Mouse (Mus musculus): ENCODE measurements at regions not wholly inside any gene's neighbourhood (a gene's known extent, or its start where the extent isn't known, plus 50 kb on each side); places are given as distances from the start of the nearest gene placed in this dataset.

DNA sequence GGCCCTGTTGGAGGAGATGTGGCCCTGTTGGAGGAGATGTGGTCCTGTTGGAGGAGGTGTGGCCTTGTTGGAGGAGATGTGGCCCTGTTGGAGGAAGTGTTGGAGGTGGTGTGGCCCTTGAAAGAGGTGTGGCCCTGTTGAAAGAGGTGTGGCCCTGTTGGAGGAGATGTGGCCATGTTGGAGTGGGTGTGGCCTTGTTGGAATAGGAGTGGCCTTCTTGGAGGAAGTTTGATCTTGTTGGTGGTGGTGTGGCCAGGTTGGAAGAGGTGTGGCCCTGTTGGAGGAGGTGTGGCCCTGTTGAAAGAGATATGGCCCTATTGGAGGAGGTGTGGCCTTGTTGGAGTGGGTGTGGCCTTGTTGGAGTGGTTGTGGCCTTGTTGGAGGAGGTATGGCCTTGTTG lies 220.3 kb downstream of the Cryba4 start:
- DNase-seq, result no peak

DNA sequence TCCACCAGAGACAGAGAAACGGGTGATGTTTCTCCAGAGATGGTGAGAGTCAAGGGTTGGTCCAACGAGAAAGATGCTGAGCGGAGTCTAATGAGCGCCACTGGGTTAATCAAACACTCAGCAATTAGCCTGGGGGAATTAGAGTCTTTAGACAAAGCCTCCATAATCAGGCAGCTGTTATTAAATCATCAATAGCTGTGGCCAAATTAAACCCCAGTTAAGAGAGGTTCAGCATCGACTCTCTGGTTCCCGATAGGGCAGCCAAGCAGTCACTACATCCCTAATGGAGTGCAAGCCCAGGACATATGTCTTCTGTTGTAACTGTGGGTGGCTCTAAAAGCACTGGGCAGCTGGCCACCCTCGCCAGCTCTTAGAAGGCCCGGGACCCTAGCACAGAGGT lies 216.9 kb downstream of the Cryba4 start:
- no peak for DNase-seq

DNA sequence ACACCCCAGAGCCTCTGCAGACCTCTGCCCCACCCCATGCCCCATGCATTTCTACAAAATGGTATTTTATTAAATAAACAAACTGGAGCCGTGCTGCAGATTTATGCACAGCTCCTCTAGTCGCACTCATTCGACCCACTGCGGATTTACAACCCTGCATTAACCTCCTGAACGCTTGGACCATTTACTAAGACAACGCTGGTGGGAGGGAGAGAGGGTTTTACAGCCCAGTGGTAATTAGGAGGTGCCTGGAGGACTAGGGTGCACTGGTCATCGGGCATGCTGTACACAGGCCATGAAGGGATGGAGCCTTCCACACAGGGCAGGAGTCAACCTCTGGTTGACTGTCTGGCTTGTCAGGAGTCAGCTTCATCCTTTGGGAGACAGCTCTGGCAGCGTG lies 215.2 kb downstream of the Cryba4 start:
- no peak for DNase-seq

DNA sequence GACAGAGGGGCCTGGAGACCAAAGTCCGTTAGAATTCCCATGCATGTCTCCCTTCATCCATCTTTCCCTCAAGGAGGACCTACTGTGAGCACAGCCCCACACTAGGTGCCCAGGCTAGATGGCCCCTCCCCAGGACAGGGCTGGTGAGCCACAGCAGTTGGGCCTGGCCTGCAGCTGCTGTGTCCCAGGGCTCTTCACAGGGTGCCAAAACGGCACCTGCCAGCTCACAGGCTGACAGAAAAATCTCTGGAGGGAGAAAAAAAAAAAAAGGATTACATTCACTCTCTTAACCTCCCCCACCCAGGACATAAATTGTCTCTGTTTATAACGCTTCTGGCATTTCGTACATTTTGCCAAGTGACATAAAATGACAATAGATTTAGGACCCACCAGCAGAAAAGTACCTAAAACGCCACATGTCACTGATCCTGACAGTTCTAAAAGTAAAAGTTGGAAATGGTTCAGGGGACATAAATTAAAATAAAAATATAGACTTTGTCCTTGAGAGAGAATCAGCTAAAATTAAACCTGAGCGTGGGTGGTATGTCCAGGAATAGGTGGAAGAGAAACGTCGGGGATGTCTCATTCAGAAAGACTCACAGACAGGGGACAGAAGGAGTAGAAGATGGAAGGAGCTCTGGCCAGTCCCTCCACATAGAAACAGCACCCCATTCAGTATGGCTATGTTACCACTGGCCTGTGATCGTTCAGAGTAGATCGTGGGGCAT lies 212.5 kb downstream of the Cryba4 start:
- no peak for DNase-seq

DNA sequence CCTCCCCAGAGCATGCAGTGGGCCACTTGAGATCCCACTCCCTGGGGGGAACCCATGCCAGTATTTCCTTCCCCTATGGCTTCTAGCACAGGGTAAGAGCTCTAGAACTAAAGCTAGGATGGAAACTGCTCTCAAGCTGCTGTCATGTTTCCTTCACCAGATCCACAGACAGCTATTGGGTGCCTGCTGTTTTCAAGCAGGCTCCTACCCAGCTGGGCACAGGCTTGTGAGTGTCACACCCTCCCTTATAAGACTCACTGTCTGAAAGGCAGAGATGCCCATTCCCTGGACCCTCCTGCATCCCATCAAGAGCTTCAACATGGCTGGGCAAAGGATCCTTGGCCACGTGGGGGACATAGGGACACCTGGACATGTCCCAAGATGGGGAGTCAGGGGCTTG lies 211.6 kb downstream of the Cryba4 start:
- no peak for DNase-seq

DNA sequence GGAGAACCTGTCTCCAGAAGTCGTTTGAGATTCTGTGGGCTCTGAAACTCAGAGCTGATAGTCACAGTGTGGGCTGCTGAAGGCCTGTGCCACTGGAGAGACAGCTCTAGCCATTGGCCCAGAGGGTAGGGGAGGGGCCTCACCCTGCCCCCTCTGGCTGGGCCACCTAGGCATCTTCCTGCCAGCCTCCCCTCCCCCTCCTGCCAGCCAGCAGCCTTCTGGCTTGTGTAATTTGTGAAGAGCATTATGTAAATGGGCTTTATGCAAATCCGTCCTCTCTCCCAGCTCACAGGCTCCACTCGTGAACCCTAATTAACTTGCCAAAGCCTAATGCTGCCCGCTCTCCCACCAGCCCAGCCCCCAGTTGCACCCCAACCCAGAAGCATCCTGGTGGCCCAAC lies 211.0 kb downstream of the Cryba4 start:
- DNase-seq, result no peak

DNA sequence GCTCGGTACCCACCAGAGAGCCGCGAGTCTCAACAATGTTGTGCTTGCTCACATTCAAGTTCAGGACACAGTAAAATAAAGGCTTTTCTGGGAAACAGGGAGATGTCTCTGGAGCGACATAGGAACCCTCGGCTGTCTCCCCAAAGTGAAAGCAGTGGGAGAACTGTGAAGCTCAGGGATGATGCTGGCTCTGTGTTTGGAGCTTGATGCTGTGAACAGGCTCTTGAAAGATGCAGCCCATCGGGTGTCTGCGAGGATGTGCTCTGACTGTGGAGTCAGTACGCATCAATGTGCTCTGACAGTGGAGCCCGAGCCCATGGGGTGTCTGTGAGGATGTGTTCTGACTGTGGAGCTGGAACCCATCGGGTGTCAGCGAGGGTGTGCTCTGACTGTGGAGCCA lies 210.1 kb downstream of the Cryba4 start:
- DNase-seq, result no peak

DNA sequence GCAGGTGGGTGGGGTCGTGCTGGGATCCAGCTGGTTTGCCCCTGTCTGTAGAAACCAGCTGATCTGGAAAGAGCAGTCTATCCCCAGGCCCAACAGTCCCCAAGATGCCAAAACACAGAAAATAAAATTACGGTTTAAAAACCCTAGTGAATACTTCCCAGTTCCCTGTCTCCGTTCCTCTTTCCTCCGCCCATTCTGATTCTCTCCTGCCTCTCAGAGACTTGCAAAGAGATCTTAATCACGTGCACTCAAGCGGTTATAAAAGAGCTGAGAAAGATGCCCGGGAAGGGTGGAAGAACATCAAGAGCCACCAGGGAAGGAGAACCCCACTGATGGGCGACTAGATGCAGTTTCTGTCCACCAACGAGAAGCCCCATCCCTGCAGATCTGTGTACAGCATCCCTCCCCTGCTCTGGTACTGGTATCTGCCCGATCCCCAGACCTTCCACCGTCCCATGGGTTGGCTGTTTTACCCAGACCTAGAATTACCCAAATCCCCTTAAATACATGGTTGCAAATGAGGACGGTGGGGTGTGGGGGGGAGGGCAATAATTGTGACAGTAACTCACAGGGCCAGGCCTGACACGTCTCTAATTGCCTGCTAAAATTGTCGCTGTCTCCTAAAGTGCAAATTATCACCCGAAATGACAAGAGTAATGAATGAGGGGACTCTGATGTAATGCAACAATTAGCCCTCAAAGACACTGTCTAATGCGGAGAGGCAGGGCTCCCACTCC lies 202.1 kb downstream of the Cryba4 start:
- DNase-seq, result no peak

DNA sequence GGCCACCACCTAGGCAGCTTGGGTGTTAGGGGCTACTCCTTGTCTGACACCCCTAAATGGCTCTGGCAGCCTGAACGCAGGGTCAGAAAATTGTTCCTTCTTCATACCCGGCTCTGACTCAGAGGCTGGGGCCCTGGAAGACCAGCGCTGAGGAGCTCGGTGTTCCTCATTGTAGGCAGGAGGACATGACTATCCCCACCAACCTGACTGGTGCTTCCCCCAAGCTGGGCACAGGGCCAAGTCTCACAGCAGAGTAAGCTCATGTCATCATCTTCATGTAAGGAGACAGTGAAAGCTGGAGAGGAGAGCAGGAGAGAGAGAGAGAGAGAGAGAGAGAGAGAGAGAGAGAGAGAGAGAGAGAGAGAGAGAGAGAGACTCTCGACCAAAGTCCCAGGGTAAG lies 201.4 kb downstream of the Cryba4 start:
- DNase-seq, result no peak

DNA sequence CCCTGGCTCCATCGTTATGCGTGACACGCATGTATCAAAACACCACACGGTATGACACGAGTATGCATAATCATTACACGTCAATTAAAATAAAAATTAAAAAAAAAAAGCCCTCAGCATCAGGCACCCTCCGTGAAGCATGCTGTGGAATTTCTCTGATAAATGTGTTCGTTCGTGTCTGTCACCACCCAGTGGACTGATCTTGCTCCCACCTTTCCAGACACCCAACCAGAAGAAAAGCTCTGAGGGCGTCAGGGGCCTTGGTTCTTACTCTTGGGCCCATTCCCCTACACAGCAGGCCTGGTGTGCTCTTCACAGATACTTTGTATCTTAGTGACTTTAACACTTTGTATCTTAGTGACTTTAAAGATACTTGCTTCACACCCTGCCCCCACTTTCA lies 200.5 kb downstream of the Cryba4 start:
- no peak for DNase-seq

DNA sequence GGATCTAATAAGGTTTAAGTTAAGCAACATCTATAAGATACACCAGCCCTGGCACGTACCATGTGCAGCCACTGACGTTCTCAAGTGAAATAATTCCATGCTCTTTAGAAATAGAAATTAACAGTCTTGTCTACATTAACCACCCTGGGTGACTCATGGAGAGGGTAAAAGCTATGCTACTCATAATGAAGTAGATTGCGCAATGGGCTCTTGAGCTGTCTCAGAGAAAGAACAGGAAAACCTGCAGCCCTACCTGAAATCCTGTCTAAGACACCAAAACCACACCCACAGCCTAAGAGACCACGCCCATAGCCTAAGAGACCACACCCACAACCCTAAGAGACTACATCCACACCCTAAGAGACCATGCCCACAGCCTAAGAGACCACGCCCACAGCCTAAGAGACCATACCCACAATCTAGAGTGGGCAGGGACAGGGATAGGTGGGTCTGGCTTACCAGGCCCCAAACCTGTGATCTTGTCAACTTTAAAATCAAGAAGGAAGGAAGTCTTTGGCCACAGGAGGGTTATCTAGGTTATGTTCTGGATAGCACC lies 198.6 kb downstream of the Cryba4 start:
- no peak for DNase-seq

DNA sequence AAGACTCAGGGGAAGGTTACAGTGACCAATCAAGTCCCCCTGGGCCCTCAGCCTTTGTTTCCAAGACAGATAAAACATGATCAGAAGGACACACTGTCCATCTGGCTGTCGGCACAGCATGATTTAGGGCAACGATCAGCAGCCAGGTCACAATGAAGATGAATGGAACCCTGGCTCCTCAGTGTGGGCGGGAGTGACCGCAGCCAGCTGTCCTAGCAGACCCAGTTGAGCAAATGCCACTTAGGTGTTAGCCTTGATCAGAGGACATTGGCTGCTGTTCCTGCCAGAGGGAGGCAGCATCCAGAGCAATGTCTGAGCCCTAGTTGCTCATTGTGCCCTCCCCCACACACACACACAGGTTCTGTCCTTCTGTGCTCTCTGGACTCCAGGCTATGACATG lies 197.3 kb downstream of the Cryba4 start:
- no peak for DNase-seq

DNA sequence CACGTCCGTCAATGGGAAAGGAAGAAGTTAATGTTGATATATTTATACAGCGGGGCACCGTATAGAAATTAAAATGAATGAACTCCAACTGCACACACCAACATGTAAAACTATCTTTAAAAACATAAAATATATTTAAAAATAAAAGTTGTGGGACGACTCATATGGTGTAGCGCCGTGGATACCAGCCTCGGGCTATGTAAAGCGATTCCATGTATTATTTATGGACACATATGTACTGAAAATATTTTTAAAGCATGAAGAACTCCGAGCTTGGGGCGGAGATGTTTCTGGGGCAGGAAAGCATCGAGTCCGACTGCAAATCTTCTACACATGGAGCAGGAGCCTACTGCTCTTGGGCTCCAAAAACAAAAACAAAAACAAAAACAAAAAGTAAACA lies 182.4 kb downstream of the Cryba4 start:
- DNase-seq, result no peak

DNA sequence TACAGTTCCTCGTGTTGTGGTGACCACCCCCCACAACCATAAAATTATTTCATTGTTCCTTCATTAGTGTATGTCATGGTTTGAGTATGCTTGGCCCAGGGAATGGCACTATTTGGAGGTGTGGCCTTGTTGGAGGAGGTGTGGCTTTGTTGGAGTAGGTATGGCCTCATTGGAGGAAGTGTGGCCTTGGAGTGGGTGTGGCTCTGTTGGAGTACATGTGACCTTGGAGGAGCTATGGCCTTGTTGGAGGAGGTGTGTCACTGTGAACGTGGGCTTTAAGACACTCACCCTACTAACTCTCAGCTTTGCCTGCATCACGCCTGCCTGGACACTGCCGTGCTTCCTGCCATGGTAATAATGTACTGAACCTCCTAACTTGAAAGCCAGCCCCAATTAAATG lies 179.9 kb downstream of the Cryba4 start:
- DNase-seq, result no peak

DNA sequence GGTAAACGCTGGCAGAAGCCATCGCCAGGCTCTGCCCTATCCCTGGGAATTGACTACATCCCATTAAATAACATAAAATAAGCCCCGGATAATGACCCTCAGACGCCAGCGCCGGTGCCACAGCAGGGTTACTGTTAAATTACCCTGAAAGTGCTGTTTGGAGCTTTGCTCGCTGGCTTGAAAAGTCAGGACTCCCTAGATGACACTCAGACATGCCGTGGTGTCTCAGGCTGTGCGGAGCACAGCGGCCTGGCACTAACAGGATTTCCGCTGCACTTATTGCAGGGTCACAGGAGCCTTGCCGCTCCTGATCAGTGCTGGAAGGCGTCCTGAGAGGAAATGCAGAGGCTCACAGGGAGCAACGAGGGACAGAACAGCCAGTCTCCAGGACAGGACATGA lies 175.2 kb downstream of the Cryba4 start:
- DNase-seq, result no peak

DNA sequence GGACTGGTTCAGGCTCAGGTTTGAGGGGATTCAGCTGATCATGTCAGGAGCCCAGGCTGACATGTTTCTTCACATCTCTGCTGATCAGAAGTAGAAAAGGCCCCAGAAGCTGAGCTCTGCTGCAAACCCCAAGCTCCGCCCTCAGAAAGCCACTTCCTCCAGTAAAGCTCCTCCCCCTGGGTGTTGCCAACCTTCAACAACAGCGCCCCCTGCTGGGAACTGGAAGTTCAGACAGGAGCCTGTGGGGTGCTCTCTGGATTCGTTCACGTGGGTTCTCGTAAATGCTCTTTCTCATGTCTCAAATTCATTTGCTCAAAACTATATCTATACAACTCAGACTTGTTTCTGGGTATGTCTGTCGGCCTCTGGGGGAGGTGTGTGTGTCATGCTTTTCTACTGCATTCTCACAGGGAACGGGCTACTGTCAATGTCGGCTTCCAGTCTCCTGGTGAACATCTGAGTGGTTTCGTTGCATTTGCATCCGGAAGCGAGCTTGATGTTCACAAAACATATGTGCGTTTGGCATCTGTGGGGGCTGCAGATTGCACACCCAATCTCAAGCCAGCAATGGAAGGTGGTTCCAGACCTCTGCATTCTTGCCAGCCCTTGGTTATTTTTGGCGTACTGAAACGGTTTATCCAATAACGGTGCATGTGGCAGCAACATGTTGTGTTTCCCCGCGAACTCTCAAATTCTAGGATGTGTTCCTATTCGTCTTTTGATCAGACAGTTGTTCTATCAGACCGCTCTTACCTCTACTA lies 174.3 kb downstream of the Cryba4 start:
- DNase-seq, result peak; percentile 70

DNA sequence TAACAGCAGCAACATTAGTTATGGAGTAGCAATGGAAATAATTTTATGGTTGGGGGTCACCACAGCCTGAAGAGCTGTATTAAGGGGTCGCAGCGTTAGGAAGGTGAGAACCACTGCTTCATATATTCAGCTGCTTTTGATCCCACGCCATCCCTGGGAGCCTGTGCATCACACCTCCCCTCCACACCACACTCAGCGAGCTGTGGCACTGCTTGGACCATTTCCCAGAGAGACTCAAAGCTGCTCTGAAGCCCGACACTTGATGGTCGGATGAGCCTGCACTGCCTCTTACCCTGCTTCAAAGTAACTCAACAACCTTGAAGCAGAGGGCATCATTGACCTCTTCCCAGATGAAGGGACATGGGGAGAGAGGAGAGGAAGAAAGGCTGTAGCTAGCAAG lies 171.3 kb downstream of the Cryba4 start:
- no peak for DNase-seq

DNA sequence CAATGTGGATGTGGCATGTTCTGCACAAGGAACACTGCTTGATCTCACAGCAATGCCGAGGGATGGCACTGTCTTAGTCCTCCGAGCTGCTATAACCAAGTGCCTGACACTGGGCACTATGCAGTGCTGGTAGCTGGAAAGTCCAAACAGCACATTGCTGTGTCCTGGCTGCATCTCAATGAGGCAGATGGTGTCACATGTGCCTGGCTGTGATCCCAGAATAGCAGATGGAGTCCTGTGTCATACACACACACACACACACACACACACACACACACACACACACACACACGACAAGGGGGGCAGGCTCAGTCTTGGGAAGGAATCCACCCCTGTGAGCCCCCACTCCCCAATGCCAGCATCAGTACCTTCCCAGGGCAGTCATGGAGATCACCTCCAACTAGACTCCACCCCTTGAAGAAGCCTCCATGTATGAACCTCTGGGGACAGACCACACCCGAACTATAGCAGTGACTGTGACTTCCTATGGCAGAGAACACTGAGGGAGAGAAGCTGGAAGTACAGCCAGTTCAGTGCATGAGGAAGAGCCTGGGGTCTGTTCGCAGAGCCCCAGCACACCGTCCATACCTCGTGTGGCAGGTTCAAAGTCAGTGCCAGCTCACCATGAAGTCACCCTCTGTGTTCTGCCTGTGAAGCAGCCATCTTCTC lies 160.3 kb downstream of the Cryba4 start:
- no peak for DNase-seq

DNA sequence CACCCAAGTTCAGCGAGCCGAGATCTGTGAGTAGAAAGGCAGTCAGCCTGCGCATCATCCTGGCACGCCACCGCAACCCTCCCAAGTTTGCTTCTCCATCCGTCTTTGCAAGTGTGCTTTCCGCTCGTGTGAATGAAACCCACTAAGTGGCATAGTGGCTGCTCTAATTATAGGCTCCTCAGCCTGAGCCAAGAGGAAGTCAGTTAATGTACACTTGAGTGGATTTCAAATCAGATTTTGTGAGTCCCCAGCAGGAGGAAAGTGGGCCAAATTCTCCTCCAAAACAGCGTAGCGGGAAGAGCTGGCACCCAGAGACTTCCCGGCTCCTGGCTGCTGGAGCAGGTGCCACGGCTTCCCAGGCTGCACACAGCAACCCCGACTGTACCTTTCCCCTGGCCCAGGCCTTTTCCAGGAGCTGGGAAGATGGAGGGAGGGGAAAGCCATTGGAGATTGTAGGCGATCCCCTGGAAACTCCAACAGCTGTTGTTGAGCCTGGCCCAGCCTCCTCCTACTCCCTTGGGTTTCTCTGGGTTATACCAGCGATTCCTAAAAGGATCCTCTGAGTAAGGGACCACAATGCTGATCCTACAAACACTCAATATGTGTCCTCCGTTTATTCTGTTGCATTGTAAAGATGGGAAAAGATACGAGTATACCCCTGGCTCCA lies 158.3 kb downstream of the Cryba4 start:
- DNase-seq, result no peak

DNA sequence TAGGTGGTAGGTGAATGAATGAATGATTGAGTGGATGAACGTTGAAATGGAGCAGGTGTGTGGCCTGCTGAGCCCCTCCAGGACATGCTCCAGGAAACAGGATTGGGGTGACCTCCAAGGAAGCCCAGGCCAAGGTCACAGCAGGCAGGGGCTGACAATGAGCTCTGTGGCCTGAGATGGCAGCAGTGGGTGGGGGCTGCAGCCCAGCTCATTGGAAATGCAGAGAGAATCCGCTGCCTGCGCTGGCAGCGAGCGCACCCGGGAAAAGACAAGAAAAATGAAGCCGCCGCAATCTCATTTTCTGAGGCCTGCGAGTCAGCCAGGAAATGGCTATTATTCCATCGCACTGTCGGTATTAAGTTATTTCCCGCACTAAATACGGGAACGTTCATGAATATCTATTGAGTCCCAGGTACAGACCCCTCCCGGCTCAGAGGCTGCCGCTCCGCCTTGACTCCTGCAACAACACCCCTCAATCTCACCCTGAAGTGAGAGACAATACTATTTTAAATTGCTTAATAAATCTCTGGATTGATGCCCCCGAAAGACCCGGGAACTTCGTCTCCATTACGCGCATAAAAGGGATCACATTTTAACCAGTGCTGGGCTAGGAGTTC lies 153.7 kb downstream of the Cryba4 start:
- no peak for DNase-seq

DNA sequence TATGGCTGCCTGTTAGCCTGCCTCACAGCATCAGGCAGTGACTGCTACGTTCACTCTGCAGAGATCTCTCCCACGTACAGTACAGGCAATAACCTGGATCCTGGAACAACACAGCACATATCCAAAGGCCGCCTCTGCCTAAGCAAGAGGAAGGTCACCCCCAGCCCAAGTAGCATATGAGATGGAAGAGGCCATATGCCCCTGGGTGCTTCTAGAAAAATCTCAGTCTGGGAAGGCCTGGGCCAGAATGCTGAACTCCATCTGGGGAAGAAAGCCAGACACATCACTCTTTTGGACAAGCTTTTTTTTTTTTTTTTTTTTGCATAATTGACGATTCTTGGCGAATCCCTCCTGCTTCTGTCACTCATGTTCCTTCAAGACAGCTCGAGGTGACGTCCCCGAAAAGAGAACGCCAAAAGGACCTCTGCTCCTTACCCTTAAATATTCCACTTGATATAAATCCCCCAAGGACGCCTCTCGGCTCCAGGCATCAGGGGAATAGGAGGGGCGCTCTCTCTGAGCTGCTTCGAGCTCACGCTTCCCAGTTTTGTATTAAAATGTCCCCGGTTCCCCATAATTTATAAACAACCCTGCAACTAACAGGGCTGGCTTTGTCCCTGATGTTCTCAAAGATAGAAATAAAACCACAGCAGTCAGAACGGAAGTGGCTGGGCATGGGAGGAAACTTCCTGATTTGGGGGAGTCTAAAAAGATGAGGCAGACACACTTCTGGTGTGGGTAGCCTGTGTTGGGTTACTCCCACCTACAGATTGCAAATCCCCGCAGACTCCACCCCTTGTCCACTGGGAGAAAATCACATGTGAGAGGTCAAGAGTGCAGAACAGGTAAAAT lies 150.4 kb downstream of the Cryba4 start:
- DNase-seq, result no peak
